Mouse (Mus musculus) spleen, adult 2 months (tissue): Measurements from ENCODE around the gene Senp3.

Experiments used
- CTCF ChIP-seq: fragments of 200-500 bp; IDR thresholded peaks from 2 replicates; pipeline ENCODE4 v1.5.1; 2011; ENCODE audit warnings: mild to moderate bottlenecking, inconsistent platforms; ENCODE audit not compliant: insufficient read depth, insufficient read length, insufficient replicate concordance; ENCODE audit errors: extremely low read depth
- POLR2A ChIP-seq: fragments of 200-500 bp; IDR thresholded peaks from 2 replicates; pipeline ENCODE4 v1.6.1; 2011; ENCODE audit warnings: low read depth, low read length, inconsistent platforms

DNA sequence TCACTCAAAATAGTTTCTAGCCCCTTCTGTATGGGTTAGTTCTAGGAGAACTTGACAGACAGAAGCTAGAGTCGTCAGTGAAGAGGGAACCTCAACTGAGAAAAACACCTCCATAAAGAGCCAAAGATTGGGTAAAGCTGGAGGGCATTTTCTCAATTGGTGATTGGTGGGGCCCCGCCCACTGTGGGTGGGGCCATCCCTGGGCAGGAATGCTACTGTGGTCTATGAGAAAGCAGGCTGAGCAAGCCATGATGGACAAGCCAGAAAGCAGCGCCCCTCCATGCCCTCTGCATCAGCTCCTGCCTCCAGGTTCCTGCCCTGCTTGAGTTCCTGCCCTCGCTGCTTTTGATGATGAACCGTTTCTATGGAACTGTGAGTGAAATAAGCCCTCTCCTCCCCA is 44.1 kb upstream of the Senp3 start:
- TF ChIP-seq CTCF, result no peak
- no peak for TF ChIP-seq POLR2A
